Comparison of ENCODE assay signal across 8 mouse cellular contexts in genomic region chr5:65415653-65416458, GRCm38 (mm10). TPM values are rescaled to one million over a fixed set of nuclear protein-coding genes. Genes with fewer than 3 reads are reported as not detected.
DNase-seq lines count a peak whose midpoint lies in the region; ATAC-seq and TF ChIP-seq lines count a peak whose summit lies in the region.

No protein-coding gene starts in this region.

- H3K9ac ChIP-seq in forebrain, embryonic 16.5 days (replicated peaks; ENCODE audit: low read depth, low read length), result no peak overlapping the region
- H3K9ac ChIP-seq in limb, embryonic 11.5 days (ENCODE audit: low read length), result peak overlapping the region; percentile 61

- DNase-seq in adrenal gland, postnatal 36 days, result peak; percentile 5 to 22
- no peak for DNase-seq in adrenal gland, postnatal 4 days (ENCODE audit: low spot score in 2 of 2)
- peak; percentile 20 for DNase-seq in Muller cell, postnatal 12 days (ENCODE audit: inconsistent ontology term)
- peak; percentile 78 for DNase-seq in limb, embryonic 11.5 days (ENCODE audit: low spot score)
- DNase-seq in layer of hippocampus, adult 11-12 months (ENCODE audit: low spot score), result no peak

- H3K4me2 ChIP-seq in forebrain, embryonic 16.5 days (ENCODE audit: low read length), result no peak overlapping the region
- peak overlapping the region; percentile 20 for H3K4me2 ChIP-seq in limb, embryonic 11.5 days (ENCODE audit: low read depth, severe bottlenecking)

- no peak overlapping the region for H3K27ac ChIP-seq in forebrain, embryonic 16.5 days (ENCODE audit: low read length)
- peak overlapping the region; percentile 88 for H3K27ac ChIP-seq in limb, embryonic 11.5 days (replicated peaks; ENCODE audit: low read depth, low read length)
- H3K27ac ChIP-seq in olfactory bulb, adult 2 months (ENCODE audit: insufficient read depth, low read depth, low read length), result peak overlapping the region; percentile 54

- WGBS in forebrain, embryonic 16.5 days, result 18% methylated on average over 26 of the region's 26 CpGs
- WGBS in limb, embryonic 11.5 days, result 16% methylated on average over 26 of the region's 26 CpGs
- 31% methylated on average over 26 of the region's 26 CpGs for WGBS in olfactory bulb, adult 2 months

- H3K36me3 ChIP-seq in forebrain, embryonic 16.5 days (ENCODE audit: control insufficient read depth, insufficient read depth), result peaks cover 23% of the 10 kb centered on the region
- peaks cover 6% of the 10 kb centered on the region for H3K36me3 ChIP-seq in limb, embryonic 11.5 days (ENCODE audit: control insufficient read depth, insufficient read depth, low read length)

- H3K4me3 ChIP-seq in forebrain, embryonic 16.5 days (replicated peaks; ENCODE audit: low read length), result no peak overlapping the region
- no peak overlapping the region for H3K4me3 ChIP-seq in limb, embryonic 11.5 days (ENCODE audit: low read depth, low read length)
- H3K4me3 ChIP-seq in olfactory bulb, adult 2 months (ENCODE audit: insufficient read depth, low read depth, low read length), result no peak overlapping the region

- ATAC-seq in forebrain, embryonic 16.5 days, result peak; percentile 55; the same call in 1 of the 2 replicates
- ATAC-seq in limb, embryonic 11.5 days (ENCODE audit: insufficient number of reproducible peaks, low FRiP score, low TSS enrichment, low read depth), result peak; percentile 67
- ATAC-seq in granulocyte monocyte progenitor cell, adult 5-6 weeks (replicated peaks; ENCODE audit: poor library complexity, severe bottlenecking), result no peak

- no peaks in the 10 kb centered on the region for H3K9me3 ChIP-seq in forebrain, embryonic 16.5 days (ENCODE audit: control insufficient read depth, low read length)
- H3K9me3 ChIP-seq in limb, embryonic 11.5 days (ENCODE audit: control insufficient read depth, low read length), result no peaks in the 10 kb centered on the region

- 0 out of 2 replicates have a peak, but pooled peaks have one; percentile 24 for TF ChIP-seq CTCF in olfactory bulb, adult 2 months (IDR thresholded peaks at IDR 0.05; ENCODE audit: insufficient read depth, low read depth, low read length)

- H3K27me3 ChIP-seq in forebrain, embryonic 16.5 days (replicated peaks; ENCODE audit: control insufficient read depth, insufficient read depth, low read length), result no peaks in the 10 kb centered on the region
- H3K27me3 ChIP-seq in limb, embryonic 11.5 days (ENCODE audit: control insufficient read depth, insufficient read depth, low read length), result no peaks in the 10 kb centered on the region

- H3K4me1 ChIP-seq in forebrain, embryonic 16.5 days (replicated peaks; ENCODE audit: control insufficient read depth, insufficient read depth, low read length), result no peaks in the 10 kb centered on the region; the same call in 1 of the 2 replicates
- H3K4me1 ChIP-seq in limb, embryonic 11.5 days (ENCODE audit: control insufficient read depth, insufficient read depth, low read length), result peaks cover 6% of the 10 kb centered on the region
- H3K4me1 ChIP-seq in olfactory bulb, adult 2 months (ENCODE audit: control insufficient read depth, insufficient read depth, low read length), result peaks cover 20% of the 10 kb centered on the region

- no peak for TF ChIP-seq POLR2A in olfactory bulb, adult 2 months (IDR thresholded peaks at IDR 0.05; ENCODE audit: insufficient read depth, low read depth, low read length)

RNA-seq across cellular contexts. Expression of gene Ugdh, which starts 19.9 kb away (rescaled TPM):
- total RNA-seq in adrenal gland, postnatal 36 days (2021), result 10 to 100 TPM; 84.3 to 86.2 TPM
- 10 to 100 TPM; 70.8 to 71.5 TPM for total RNA-seq in adrenal gland, postnatal 4 days (2021)
- polyA plus RNA-seq in forebrain, embryonic 16.5 days (2015; fragmentation: Nextera tagmentation; extraction: Ambion mirVana), result 55.0 and 63.4 TPM in 2 replicates
- polyA plus RNA-seq in limb, embryonic 11.5 days (2014; fragmentation: Nextera tagmentation; extraction: Ambion mirVana), result 100 and 104 TPM in 2 replicates
- not detected in 2 replicates for polyA plus RNA-seq in olfactory bulb, adult 2 months (2012; ENCODE audit: insufficient read depth, insufficient read length, low replicate concordance, missing spikeins)
- total RNA-seq in granulocyte monocyte progenitor cell, adult 5-6 weeks (2014; fragmentation: Nextera tagmentation), result 54.7 and 56.1 TPM in 2 replicates
- total RNA-seq in granulocyte monocyte progenitor cell, adult 5-6 weeks (2017), result 76.1 and 83.4 TPM in 2 replicates

RNA-seq across cellular contexts. Expression of gene Lias, which starts 24.6 kb away (rescaled TPM):
- 10 to 100 TPM; 57.5 to 57.9 TPM for total RNA-seq in adrenal gland, postnatal 36 days (2021)
- total RNA-seq in adrenal gland, postnatal 4 days (2021), result 10 to 100 TPM; 65.3 to 80.6 TPM
- 61.9 and 67.1 TPM in 2 replicates for polyA plus RNA-seq in forebrain, embryonic 16.5 days (2015; fragmentation: Nextera tagmentation; extraction: Ambion mirVana)
- 71.2 and 72.9 TPM in 2 replicates for polyA plus RNA-seq in limb, embryonic 11.5 days (2014; fragmentation: Nextera tagmentation; extraction: Ambion mirVana)
- not detected in 2 replicates for polyA plus RNA-seq in olfactory bulb, adult 2 months (2012; ENCODE audit: insufficient read depth, insufficient read length, low replicate concordance, missing spikeins)
- 34.2 and 43.8 TPM in 2 replicates for total RNA-seq in granulocyte monocyte progenitor cell, adult 5-6 weeks (2014; fragmentation: Nextera tagmentation)
- total RNA-seq in granulocyte monocyte progenitor cell, adult 5-6 weeks (2017), result 40.3 and 50.7 TPM in 2 replicates

RNA-seq across cellular contexts. Expression of gene Rpl9, which starts 24.6 kb away (rescaled TPM):
- 1,000 to 10,000 TPM; 1,087 to 1,104 TPM for total RNA-seq in adrenal gland, postnatal 36 days (2021)
- 1,000 to 10,000 TPM; 1,533 to 1,815 TPM for total RNA-seq in adrenal gland, postnatal 4 days (2021)
- polyA plus RNA-seq in forebrain, embryonic 16.5 days (2015; fragmentation: Nextera tagmentation; extraction: Ambion mirVana), result 626 and 632 TPM in 2 replicates
- polyA plus RNA-seq in limb, embryonic 11.5 days (2014; fragmentation: Nextera tagmentation; extraction: Ambion mirVana), result 1,100 and 1,120 TPM in 2 replicates
- polyA plus RNA-seq in olfactory bulb, adult 2 months (2012; ENCODE audit: insufficient read depth, insufficient read length, low replicate concordance, missing spikeins), result not detected in 2 replicates
- 3,342 and 3,430 TPM in 2 replicates for total RNA-seq in granulocyte monocyte progenitor cell, adult 5-6 weeks (2014; fragmentation: Nextera tagmentation)
- total RNA-seq in granulocyte monocyte progenitor cell, adult 5-6 weeks (2017), result 1,568 and 2,000 TPM in 2 replicates

Comparison
In these comparisons a context has a peak if more than half of its experiments do, and no peak if none do; other contexts are left out.
1. DNase-seq: peak in adrenal gland, postnatal 36 days (2 of 2), Muller cell, postnatal 12 days (single experiment) and limb, embryonic 11.5 days (single experiment); none in adrenal gland, postnatal 4 days (0 of 2) and layer of hippocampus, adult 11-12 months (single experiment).